Mouse (Mus musculus): ENCODE measurements around the gene Zfp385b.

The Zfp385b gene

GRCm38 (mm10) chr2:77819539-77819938 is at the start of gene Zfp385b:
Gene Zfp385b (minus strand): TSS chr2:77819639.
- DNase-seq (ENCODE audit: low read depth, low spot score) = no peak

DNA sequence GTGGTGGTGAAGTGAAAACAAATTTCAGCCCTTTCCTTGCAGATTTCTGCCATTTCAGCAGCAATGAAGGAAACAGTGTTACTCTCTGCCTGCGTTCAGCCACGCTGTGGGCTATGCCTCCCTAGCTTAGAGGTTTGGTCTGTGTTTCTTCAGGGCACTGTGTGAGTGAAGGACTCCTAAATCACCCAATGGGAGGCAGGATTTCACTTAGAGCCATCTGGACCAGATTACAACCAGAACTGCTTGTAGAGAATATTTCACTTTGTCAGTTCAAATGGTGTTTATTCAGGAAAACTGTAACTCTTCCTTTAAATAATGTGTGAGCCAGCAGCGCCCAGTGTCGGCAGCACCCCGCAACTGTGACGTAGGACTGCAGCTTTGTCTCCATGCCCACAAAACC is 44.5 kb upstream of the Zfp385b start:
- DNase-seq (ENCODE audit: low read depth, low spot score) = no peak

GRCm38 (mm10) chr2:77863522-77863921 is 44.1 kb upstream of the Zfp385b start:
- peak; percentile 48 for DNase-seq (ENCODE audit: low read depth, low spot score)

DNA sequence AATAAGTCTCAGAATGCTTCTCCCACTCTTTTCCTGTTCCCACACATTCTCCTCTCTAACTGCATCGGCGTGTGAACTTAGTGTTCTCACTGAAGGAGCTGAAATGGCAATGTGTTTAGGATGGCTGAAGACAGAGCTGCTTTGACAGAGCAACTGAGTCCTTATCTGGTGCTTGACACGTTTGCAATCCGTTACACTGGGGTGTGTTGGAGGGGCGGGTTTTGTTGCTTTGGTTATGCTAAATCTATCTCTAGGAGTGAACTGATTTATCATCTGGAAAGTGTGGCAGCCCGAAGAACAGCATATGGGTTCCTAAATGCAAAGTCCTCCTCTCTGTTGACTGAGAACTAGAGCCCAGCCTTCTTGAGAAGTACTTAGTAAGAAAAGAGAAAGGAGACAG is 22.0 kb upstream of the Zfp385b start:
- DNase-seq (ENCODE audit: low read depth, low spot score) = peak; percentile 90

GRCm38 (mm10) chr2:77839587-77839986 is 20.1 kb upstream of the Zfp385b start:
- no peak for DNase-seq (ENCODE audit: low read depth, low spot score)

- no peak for DNase-seq (ENCODE audit: low read depth, low spot score)
Observed at GRCm38 (mm10) chr2:77838688-77839087, 19.2 kb upstream of the Zfp385b start.

DNA sequence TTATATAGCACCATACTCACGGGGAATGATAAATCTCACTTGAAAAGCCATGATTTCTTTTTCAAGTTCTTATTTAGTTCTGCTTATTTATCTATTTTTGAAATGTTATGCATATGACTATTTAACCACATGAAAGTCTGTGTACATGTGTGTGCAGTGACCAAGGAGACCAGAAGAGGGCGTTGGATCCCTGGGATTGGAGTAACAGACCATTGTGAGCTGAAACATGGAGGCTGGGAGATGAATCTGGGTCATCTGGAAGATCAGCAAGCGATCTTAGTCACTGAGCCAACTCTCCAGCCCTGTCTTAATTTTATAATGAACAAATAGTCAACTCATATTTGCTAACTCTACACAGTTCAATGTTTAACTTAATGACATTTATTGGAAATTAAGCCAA is 16.3 kb upstream of the Zfp385b start:
- DNase-seq (ENCODE audit: low read depth, low spot score) = no peak

DNA sequence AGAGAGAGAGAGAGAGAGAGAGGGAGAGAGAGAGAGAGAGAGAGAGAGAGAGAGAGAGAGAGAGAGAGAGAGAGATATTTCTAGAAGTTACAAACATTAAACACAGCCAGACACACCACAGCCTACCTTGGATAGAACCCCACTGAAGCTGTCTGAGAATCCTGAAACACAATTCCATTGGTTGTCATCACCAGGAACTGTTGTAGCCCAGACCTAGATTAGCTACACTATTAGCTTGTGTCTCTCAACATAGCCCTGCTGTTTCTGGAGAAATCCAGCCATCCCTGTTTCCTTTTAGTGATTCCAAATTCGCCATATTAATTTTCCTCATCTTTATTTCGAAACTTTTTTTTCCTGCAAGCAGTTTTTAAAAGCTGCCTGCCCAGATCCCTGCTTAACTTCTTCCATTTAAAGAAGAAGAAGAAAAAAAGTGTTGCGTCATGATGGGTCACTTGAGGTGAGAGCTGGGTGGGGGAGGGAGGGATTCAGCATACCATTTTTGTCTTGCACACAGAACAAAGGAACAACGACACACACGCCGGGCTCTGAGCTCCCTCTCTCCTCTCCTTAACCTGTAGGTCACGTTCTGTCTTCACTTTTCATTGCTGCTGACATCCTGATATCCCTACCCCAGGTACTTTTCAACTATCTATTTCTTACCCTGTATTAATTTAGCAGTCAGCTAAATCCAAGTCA is 6.8 kb upstream of the Zfp385b start:
- no peak for DNase-seq (ENCODE audit: low read depth, low spot score)

DNA sequence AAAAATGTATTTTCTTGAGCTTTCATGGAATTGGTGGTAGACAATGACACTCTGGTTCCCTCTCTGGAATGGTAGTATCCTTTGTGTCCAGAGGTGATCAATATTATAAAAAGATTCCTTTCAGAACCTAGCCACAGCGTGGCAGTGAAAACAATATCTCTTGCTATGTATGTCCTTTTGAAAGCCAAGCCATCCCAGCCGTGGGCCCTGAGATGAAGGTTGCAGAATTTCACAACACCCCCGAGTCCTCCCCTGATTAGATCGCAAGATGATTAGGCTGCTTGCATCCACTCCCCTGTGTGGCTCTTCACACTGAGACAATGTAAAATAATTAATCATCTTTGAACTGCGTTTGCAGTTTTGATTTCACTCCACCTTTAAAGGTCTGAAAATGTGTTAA is 3.6 kb upstream of the Zfp385b start:
- DNase-seq (ENCODE audit: low read depth, low spot score) = no peak

- no peak for DNase-seq (ENCODE audit: low read depth, low spot score)
Observed at GRCm38 (mm10) chr2:77817357-77817894, 2.0 kb downstream of the Zfp385b start.

DNA sequence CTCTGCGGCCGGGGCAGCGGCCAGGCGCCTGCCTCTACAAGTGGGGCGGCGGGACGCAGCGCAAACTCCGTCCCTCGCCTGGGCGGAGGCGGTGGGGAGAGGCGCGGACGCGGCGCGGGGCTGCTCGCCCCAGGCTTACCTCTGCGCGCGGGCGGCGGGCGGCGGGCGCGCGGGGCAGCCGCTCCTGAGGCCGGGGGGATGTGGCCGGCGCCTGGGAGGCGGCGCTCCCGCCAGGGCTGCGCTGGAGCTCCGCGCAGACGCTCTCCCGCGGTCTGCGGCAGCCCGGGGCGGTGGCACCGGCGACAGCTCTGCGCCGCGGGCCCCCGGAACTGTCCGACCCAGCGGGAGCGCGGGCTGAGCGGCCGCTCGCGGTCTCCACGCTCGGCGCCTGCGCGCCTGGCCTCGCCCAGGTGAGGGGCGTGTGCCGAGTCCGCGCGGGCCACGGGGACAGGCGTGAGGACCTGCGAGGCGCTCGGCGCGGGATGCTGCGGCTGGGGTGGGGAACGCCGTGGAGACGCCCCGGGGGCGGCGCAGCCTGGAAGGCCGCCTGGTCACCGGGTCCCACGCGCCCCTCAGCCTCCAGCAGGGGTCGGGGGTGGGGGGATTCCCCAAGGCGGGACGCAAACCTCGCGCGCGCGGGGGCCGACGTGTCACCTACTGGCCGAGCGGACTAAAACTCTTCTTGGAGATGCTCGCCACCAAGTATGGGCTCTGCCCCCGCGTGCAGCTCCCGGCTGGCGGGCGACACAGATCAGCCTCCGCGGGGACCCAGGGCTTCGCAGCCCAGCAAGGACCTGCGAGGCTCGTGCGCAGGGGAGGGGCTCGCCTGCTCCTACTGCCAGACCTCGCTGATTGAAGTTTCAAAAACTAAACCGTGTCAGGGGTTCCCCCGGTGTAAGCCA is 2.8 kb downstream of the Zfp385b start:
- no peak for DNase-seq (ENCODE audit: low read depth, low spot score)

- peak; percentile 72 for DNase-seq (ENCODE audit: low read depth, low spot score)
Observed at GRCm38 (mm10) chr2:77815775-77816412, 3.5 kb downstream of the Zfp385b start.

DNA sequence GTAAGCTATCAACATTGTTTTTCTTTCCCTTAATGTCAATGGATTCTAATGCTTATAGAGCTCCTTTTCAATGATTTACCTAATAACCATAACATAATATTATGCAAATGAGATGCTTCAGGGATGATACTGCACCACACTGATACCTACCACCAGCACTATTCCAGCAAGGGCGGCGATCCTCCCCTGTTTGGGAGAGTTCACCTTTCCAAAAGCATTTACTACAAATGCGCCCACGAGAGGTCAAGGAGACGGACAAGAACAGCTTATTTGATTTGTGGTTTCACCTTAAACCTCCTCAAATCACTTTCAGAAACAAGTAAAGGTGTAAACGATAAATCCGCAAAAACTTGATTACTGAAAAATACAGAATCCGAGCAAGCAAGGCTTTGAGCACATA is 4.5 kb downstream of the Zfp385b start:
- no peak for DNase-seq (ENCODE audit: low read depth, low spot score)

DNA sequence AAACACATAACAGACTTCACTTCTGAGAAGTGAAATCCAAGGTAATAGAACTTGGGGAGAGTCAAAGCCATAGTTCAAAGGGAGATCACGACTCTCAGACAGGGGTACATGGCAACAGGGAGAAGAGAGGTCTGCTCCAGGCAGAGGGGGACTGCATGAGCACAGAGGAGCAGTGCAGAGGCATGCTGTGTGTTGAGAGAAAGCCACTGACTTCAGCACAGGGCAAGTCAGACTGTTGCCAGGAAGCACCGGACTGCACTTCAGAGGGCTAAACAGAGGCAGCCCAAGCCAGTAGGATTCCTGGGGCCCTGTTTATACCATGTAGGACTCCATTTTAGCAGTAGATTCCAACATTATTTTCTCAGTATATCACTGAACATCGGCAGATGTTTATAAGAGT is 6.4 kb downstream of the Zfp385b start:
- no peak for DNase-seq (ENCODE audit: low read depth, low spot score)

- DNase-seq (ENCODE audit: low read depth, low spot score) = no peak
Observed at GRCm38 (mm10) chr2:77810748-77811147, 8.7 kb downstream of the Zfp385b start.

GRCm38 (mm10) chr2:77804781-77805180 is 14.7 kb downstream of the Zfp385b start:
- DNase-seq (ENCODE audit: low read depth, low spot score) = no peak

GRCm38 (mm10) chr2:77802291-77802690 is 17.1 kb downstream of the Zfp385b start:
- DNase-seq (ENCODE audit: low read depth, low spot score) = no peak

DNA sequence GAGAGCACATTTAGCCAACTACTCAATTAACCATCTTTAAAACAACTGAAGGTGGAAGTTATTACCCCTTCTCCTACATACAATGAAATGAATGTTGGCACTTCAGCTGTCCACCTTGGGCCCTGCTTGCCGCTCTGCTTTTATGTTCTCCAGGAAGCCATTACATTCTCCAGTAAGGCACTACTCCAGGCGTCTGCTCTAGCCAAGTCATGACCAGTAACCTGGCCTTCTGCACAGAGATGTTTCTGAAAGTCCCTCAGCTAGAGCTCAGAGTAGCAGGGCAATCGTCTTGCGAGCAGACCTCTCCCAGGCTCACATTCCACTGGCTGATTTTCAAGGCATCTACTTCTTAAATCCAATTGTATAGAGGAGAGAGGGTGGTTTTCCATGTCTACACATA is 18.0 kb downstream of the Zfp385b start:
- DNase-seq (ENCODE audit: low read depth, low spot score) = no peak

DNA sequence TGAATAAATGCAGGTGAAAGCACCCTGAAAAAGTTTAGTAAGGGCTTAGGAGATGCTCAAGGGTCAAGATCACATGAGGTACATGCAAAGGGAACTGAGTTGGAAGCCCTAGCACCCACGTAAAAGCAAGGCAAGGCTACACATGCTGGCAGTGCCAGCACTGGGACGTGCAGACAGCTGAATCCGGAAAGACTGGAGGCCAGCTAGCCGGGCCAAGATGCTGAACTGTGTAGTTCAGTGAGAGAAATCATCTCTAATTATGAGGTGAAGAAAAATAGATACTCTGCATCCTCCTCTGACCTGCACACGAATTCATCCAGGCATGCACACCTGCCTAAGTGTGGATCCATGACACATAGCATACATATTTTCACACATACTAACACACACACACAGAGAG is 18.4 kb downstream of the Zfp385b start:
- no peak for DNase-seq (ENCODE audit: low read depth, low spot score)

DNA sequence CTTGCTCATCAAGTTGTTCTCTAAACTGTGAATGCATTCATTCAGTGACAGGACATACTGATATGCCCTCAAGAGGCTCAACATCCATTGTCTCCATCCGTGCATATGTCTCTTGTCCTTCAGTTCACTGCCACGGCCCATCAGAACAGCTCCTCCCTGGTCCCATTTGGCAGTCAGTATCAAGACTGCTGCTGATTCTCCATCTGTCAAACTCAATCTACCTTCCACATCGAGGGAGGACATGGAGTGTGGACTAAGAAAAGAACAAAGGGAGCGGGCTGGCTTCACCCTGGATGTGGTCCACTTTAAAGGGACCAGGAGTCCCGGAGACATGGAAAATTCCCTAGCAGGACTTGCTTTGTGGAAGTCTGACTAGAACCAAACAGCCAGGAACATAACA is 22.2 kb downstream of the Zfp385b start:
- DNase-seq (ENCODE audit: low read depth, low spot score) = no peak

- no peak for DNase-seq (ENCODE audit: low read depth, low spot score)
Observed at GRCm38 (mm10) chr2:77795859-77796552, 23.4 kb downstream of the Zfp385b start.

DNA sequence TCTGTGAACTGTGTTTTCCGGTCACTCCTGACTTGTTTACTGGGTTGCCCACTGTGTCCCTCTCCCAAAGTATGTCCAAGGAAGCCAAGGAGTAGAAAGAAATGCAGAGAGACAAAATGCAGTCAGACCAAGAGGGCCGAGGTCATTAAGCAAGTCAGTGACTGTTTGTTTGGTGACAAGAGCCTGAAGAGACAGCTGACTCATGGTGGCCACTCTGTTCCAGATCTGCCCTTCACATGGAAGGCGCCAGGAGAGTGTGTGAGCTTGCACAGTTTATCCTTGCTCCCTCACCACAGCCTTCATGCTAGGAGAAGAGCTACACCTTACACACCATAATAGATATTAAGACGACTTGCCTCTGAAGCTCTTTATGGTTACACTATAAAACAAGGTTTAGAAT is 28.6 kb downstream of the Zfp385b start:
- DNase-seq (ENCODE audit: low read depth, low spot score) = no peak
